18 mouse cellular contexts compared by ENCODE assay signal in the genomic region with DNA sequence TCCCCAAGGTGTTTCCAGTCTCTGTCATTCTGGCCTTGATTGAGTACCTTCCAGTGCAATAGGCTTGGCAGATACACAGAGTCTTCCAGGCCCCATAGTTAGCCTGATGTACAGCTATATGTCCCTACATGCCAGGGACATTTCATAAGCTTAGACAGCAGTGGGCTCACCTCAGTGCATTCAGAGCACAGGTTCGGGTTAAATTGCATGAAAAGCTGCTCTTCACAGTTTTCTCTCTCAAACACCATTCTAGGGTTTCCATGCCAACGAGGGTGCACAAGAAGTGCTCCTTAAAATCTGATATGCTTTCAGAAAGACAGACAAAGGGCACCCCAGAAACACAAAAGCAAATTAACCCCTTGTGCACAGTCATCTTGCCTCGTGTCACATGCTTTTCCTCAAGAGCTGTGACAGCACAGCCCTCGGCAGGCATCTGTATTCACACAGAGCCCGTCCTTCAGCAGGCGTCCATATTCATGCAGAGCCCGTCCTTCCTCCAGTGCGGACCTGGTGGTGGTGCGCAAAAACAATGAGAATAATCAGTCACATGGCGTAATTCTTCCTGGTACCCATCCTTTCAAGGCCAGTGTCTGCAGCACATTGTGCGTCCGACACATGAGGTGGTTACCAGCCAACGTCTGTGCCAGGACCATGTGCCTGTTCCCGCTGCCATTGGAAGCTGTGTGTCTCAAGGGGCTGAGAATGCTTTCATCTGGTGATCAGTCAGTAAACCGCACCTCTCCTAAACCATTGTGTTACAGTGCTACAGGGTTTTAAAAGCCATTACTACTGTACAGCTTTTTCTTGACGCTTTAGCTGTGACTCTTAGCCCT. TPM values are rescaled to one million over a fixed set of nuclear protein-coding genes. Genes with fewer than 3 reads are reported as not detected.
A peak's percentile ranks its signal among the peaks of the same experiment; 100 is the strongest.
DNase-seq lines count a peak whose midpoint lies in the region; ATAC-seq and TF ChIP-seq lines count a peak whose summit lies in the region.
"Had no signal": no experiment of that assay in that cellular context is flagged by ENCODE, and none has a peak within 500 bp of the region (broad histone marks: within the 10 kb centered on the region; RNA-seq: fewer than 3 reads in every experiment).

No protein-coding gene starts in this region.

- peaks cover 6% of the 10 kb centered on the region; the same call in 1 of the 2 replicates for H3K4me1 ChIP-seq in liver, embryonic 12.5 days
- H3K4me1 ChIP-seq in forebrain, embryonic 14.5 days (ENCODE audit: control insufficient read depth, insufficient read depth, low read length), result peaks cover 14% of the 10 kb centered on the region
- H3K4me1 ChIP-seq in hindbrain, postnatal 0 days (ENCODE audit: insufficient read depth, low read length), result peaks cover 13% of the 10 kb centered on the region
- H3K4me1 ChIP-seq in neural tube, embryonic 15.5 days, result peaks cover 22% of the 10 kb centered on the region
- H3K4me1 ChIP-seq: limb, embryonic 13.5 days had no signal

- ATAC-seq in liver, embryonic 12.5 days, result no peak
- peak; percentile 78 for ATAC-seq in forebrain, embryonic 14.5 days
- peak; percentile 65 for ATAC-seq in hindbrain, postnatal 0 days
- ATAC-seq in neural tube, embryonic 15.5 days (ENCODE audit: low FRiP score), result peak; percentile 60

- no peak for TF ChIP-seq CTCF in hindbrain, postnatal 0 days (IDR thresholded peaks at IDR 0.05; ENCODE audit: low read depth)

- H3K4me2 ChIP-seq in liver, embryonic 12.5 days, result no peak overlapping the region
- H3K4me2 ChIP-seq in forebrain, embryonic 14.5 days (ENCODE audit: low read length), result no peak overlapping the region
- H3K4me2 ChIP-seq in hindbrain, postnatal 0 days (ENCODE audit: low read depth, low read length), result no peak overlapping the region
- H3K4me2 ChIP-seq in neural tube, embryonic 15.5 days, result no peak overlapping the region
- H3K4me2 ChIP-seq: heart, embryonic 12.5 days; limb, embryonic 13.5 days had no signal

- no peaks in the 10 kb centered on the region for H3K9me3 ChIP-seq in liver, embryonic 12.5 days (replicated peaks)
- no peaks in the 10 kb centered on the region for H3K9me3 ChIP-seq in forebrain, embryonic 14.5 days (replicated peaks; ENCODE audit: control insufficient read depth, low read length)
- no peaks in the 10 kb centered on the region for H3K9me3 ChIP-seq in hindbrain, postnatal 0 days (ENCODE audit: low read length)
- H3K9me3 ChIP-seq in neural tube, embryonic 15.5 days (replicated peaks), result no peaks in the 10 kb centered on the region
- H3K9me3 ChIP-seq: heart, embryonic 12.5 days; limb, embryonic 13.5 days had no signal

- H3K27ac ChIP-seq in liver, embryonic 12.5 days, result peak overlapping the region; percentile 22; the same call in 1 of the 2 replicates
- peak overlapping the region; percentile 77 for H3K27ac ChIP-seq in forebrain, embryonic 14.5 days (ENCODE audit: low read depth, low read length)
- H3K27ac ChIP-seq in hindbrain, postnatal 0 days, result peak overlapping the region; percentile 9; the same call in 1 of the 2 replicates
- peak overlapping the region; percentile 63 for H3K27ac ChIP-seq in neural tube, embryonic 15.5 days (replicated peaks)
- H3K27ac ChIP-seq: gastrocnemius, adult 2 months; limb, embryonic 13.5 days had no signal

- DNase-seq in liver, result no peak
- DNase-seq in forebrain, embryonic 14.5 days (ENCODE audit: low spot score), result peak; percentile 54
- peak; percentile 54 for DNase-seq in hindbrain, postnatal 0 days (ENCODE audit: low spot score)
- DNase-seq in thymus, postnatal 10 days (ENCODE audit: low spot score in 2 of 2), result no peak
- DNase-seq in urinary bladder, postnatal 36 days (ENCODE audit: low spot score in 2 of 2), result no peak
- DNase-seq: adrenal gland, adult 2 months; gastrocnemius, adult 2 months; kidney, postnatal 10 days; layer of hippocampus, postnatal 36 days; right cerebral cortex, postnatal 4 days; thymus, postnatal 4 days had no signal

- no peak overlapping the region for H3K9ac ChIP-seq in liver, embryonic 12.5 days
- H3K9ac ChIP-seq in forebrain, embryonic 14.5 days (ENCODE audit: low read length), result peak overlapping the region; percentile 17; the same call in 1 of the 2 replicates
- H3K9ac ChIP-seq in hindbrain, postnatal 0 days (replicated peaks; ENCODE audit: low read length), result 0 out of 2 replicates have a peak overlapping the region, but pooled peaks have one; percentile 2
- no peak overlapping the region for H3K9ac ChIP-seq in neural tube, embryonic 15.5 days (replicated peaks)
- H3K9ac ChIP-seq: heart, embryonic 12.5 days; limb, embryonic 13.5 days had no signal

- WGBS in liver, embryonic 12.5 days (ENCODE audit: insufficient replicate concordance), result 74% methylated on average over 16 of the region's 16 CpGs
- 52% methylated on average over 16 of the region's 16 CpGs for WGBS in forebrain, embryonic 14.5 days
- 21% methylated on average over 16 of the region's 16 CpGs for WGBS in hindbrain, postnatal 0 days
- 34% methylated on average over 16 of the region's 16 CpGs for WGBS in neural tube, embryonic 15.5 days

- H3K4me3 ChIP-seq in liver, embryonic 12.5 days, result no peak overlapping the region
- H3K4me3 ChIP-seq in forebrain, embryonic 14.5 days (ENCODE audit: low read depth, low read length), result no peak overlapping the region
- no peak overlapping the region for H3K4me3 ChIP-seq in hindbrain, postnatal 0 days (ENCODE audit: low read length)
- H3K4me3 ChIP-seq in neural tube, embryonic 15.5 days (replicated peaks), result no peak overlapping the region
- H3K4me3 ChIP-seq: gastrocnemius, adult 2 months; heart, embryonic 12.5 days; limb, embryonic 13.5 days had no signal

- H3K27me3 ChIP-seq in liver, embryonic 12.5 days (replicated peaks), result no peaks in the 10 kb centered on the region
- no peaks in the 10 kb centered on the region for H3K27me3 ChIP-seq in forebrain, embryonic 14.5 days (replicated peaks; ENCODE audit: control insufficient read depth, insufficient read depth, low read length)
- no peaks in the 10 kb centered on the region for H3K27me3 ChIP-seq in hindbrain, postnatal 0 days (ENCODE audit: insufficient read depth, low read length)
- no peaks in the 10 kb centered on the region for H3K27me3 ChIP-seq in neural tube, embryonic 15.5 days (replicated peaks)
- H3K27me3 ChIP-seq: heart, embryonic 12.5 days; limb, embryonic 13.5 days had no signal

- peaks cover 82% of the 10 kb centered on the region for H3K36me3 ChIP-seq in liver, embryonic 12.5 days
- peaks cover 77% of the 10 kb centered on the region for H3K36me3 ChIP-seq in forebrain, embryonic 14.5 days (ENCODE audit: control insufficient read depth, insufficient read depth, low read length)
- peaks cover 53% of the 10 kb centered on the region for H3K36me3 ChIP-seq in hindbrain, postnatal 0 days (ENCODE audit: insufficient read depth, low read length)
- H3K36me3 ChIP-seq in neural tube, embryonic 15.5 days, result peaks cover 44% of the 10 kb centered on the region

RNA-seq across cellular contexts. Expression of gene Tex29, which starts 9.8 kb away (rescaled TPM):
- polyA plus RNA-seq in liver, embryonic 12.5 days (2016; fragmentation: Nextera tagmentation; extraction: Ambion mirVana), result not detected in 2 replicates
- 0.58 TPM in 1 of 2 replicates, not detected in the other for polyA plus RNA-seq in forebrain, embryonic 14.5 days (2014; fragmentation: Nextera tagmentation; extraction: Ambion mirVana)
- not detected in 2 replicates for total RNA-seq in hindbrain, postnatal 0 days (2014; rRNA removed)
- 0.58 and 1.3 TPM in 2 replicates for polyA plus RNA-seq in hindbrain, postnatal 0 days (2015; fragmentation: Nextera tagmentation; extraction: Ambion mirVana)
- 0.61 and 0.67 TPM in 2 replicates for polyA plus RNA-seq in neural tube, embryonic 15.5 days (2015; fragmentation: Nextera tagmentation; extraction: Ambion mirVana)
- total RNA-seq: adrenal gland, adult 2 months; gastrocnemius, adult 2 months; megakaryocyte-erythroid progenitor cell, adult 5-6 weeks had no signal
- polyA plus RNA-seq: lung, embryonic 16.5 days; stomach, embryonic 14.5 days had no signal

Comparison
In these comparisons a context has a peak if more than half of its experiments do, and no peak if none do; other contexts are left out.
1. H3K27ac ChIP-seq: peak in every context shown above with its lines; median percentile 77 in forebrain, embryonic 14.5 days; 63 in neural tube, embryonic 15.5 days; 22 in liver, embryonic 12.5 days; 9 in hindbrain, postnatal 0 days.
2. H3K9ac ChIP-seq: peak in forebrain, embryonic 14.5 days (single experiment) and hindbrain, postnatal 0 days (single experiment); none in liver, embryonic 12.5 days (single experiment) and neural tube, embryonic 15.5 days (single experiment).
3. DNase-seq: peak in forebrain, embryonic 14.5 days (single experiment) and hindbrain, postnatal 0 days (single experiment); none in liver (single experiment), thymus, postnatal 10 days (0 of 2) and urinary bladder, postnatal 36 days (0 of 2).